Mouse (Mus musculus): ENCODE measurements around the gene Eps8l1. TPM values are rescaled to one million over a fixed set of nuclear protein-coding genes. Genes with fewer than 3 reads are reported as not detected.

Eps8l1 gene
- polyA plus RNA-seq, 1 experiment from 2014 or later = 25.2 TPM

- TF ChIP-seq CTCF (IDR thresholded peaks at IDR 0.05; ENCODE audit: low read depth) = peak; percentile 59
- TF ChIP-seq EP300 (optimal IDR thresholded peaks at IDR 0.05) = no peak
- Histone ChIP-seq H3K4me3 (ENCODE audit: low read depth, low read length) (no peak overlapping the region), H3K36me3 (ENCODE audit: control insufficient read depth, insufficient read depth, low read length) (no peaks in the 10 kb centered on the region), H3K27me3 (ENCODE audit: control insufficient read depth, insufficient read depth, low read length) (no peaks in the 10 kb centered on the region), H3K4me2 (replicated peaks; ENCODE audit: low read depth) (no peak overlapping the region), H3K4me1 (replicated peaks; ENCODE audit: control insufficient read depth, insufficient read depth) (no peaks in the 10 kb centered on the region), H3K27ac (replicated peaks) (no peak overlapping the region), H3K9me3 (ENCODE audit: control insufficient read depth, low read length) (no peaks in the 10 kb centered on the region), H3K9ac (ENCODE audit: low read length) (no peak overlapping the region)
- ATAC-seq (ENCODE audit: low FRiP score, low TSS enrichment) (no peak), DNase-seq (ENCODE audit: low spot score) (no peak)
- WGBS = 77% methylated on average over 17 of the region's 32 CpGs
These were observed 47.7 kb downstream of the Eps8l1 start for GRCm38 (mm10) chr7:4508062-4508738.

- Histone ChIP-seq H3K4me3 (ENCODE audit: low read depth, low read length) (no peak overlapping the region), H3K9me3 (ENCODE audit: control insufficient read depth, low read length) (no peaks in the 10 kb centered on the region), H3K9ac (ENCODE audit: low read length) (no peak overlapping the region), H3K27ac (replicated peaks) (no peak overlapping the region), H3K36me3 (ENCODE audit: control insufficient read depth, insufficient read depth, low read length) (no peaks in the 10 kb centered on the region), H3K4me2 (replicated peaks; ENCODE audit: low read depth) (no peak overlapping the region), H3K27me3 (ENCODE audit: control insufficient read depth, insufficient read depth, low read length) (no peaks in the 10 kb centered on the region), H3K4me1 (replicated peaks; ENCODE audit: control insufficient read depth, insufficient read depth) (no peaks in the 10 kb centered on the region)
- ATAC-seq (ENCODE audit: low FRiP score, low TSS enrichment) (no peak), DNase-seq (ENCODE audit: low spot score) (no peak)
- TF ChIP-seq CTCF (IDR thresholded peaks at IDR 0.05; ENCODE audit: low read depth) = no peak
- no peak for TF ChIP-seq EP300 (optimal IDR thresholded peaks at IDR 0.05)
- 90% methylated on average over 8 of the region's 8 CpGs for WGBS
These were observed 48.3 kb downstream of the Eps8l1 start for GRCm38 (mm10) chr7:4508739-4509116.

GRCm38 (mm10) chr7:4509863-4510608 is 49.6 kb downstream of the Eps8l1 start:
- no peaks in the 10 kb centered on the region for H3K36me3 ChIP-seq (ENCODE audit: control insufficient read depth, insufficient read depth, low read length)
- no peaks in the 10 kb centered on the region for H3K9me3 ChIP-seq (ENCODE audit: control insufficient read depth, low read length)
- no peak for TF ChIP-seq EP300 (optimal IDR thresholded peaks at IDR 0.05)
- TF ChIP-seq CTCF (IDR thresholded peaks at IDR 0.05; ENCODE audit: low read depth) = peak; percentile 89
- ATAC-seq (ENCODE audit: low FRiP score, low TSS enrichment) = peak; percentile 73
- H3K4me1 ChIP-seq (replicated peaks; ENCODE audit: control insufficient read depth, insufficient read depth) = no peaks in the 10 kb centered on the region
- 17% methylated on average over 24 of the region's 24 CpGs for WGBS
- H3K27ac ChIP-seq (replicated peaks) = no peak overlapping the region
- peak; percentile 86 for DNase-seq (ENCODE audit: low spot score)
- no peaks in the 10 kb centered on the region for H3K27me3 ChIP-seq (ENCODE audit: control insufficient read depth, insufficient read depth, low read length)
- 0 out of 2 replicates have a peak overlapping the region, but pooled peaks have one; percentile 17 for H3K4me2 ChIP-seq (replicated peaks; ENCODE audit: low read depth)
- no peak overlapping the region for H3K4me3 ChIP-seq (ENCODE audit: low read depth, low read length)
- no peak overlapping the region for H3K9ac ChIP-seq (ENCODE audit: low read length)

- 61% methylated on average over 8 of the region's 8 CpGs for WGBS
- Histone ChIP-seq H3K9me3 (ENCODE audit: control insufficient read depth, low read length) (no peaks in the 10 kb centered on the region), H3K4me3 (ENCODE audit: low read depth, low read length) (no peak overlapping the region), H3K4me1 (replicated peaks; ENCODE audit: control insufficient read depth, insufficient read depth) (no peaks in the 10 kb centered on the region), H3K9ac (ENCODE audit: low read length) (no peak overlapping the region), H3K27ac (replicated peaks) (no peak overlapping the region), H3K36me3 (ENCODE audit: control insufficient read depth, insufficient read depth, low read length) (no peaks in the 10 kb centered on the region), H3K4me2 (replicated peaks; ENCODE audit: low read depth) (no peak overlapping the region), H3K27me3 (ENCODE audit: control insufficient read depth, insufficient read depth, low read length) (no peaks in the 10 kb centered on the region)
- DNase-seq (ENCODE audit: low spot score) = no peak
- no peak for ATAC-seq (ENCODE audit: low FRiP score, low TSS enrichment)
- TF ChIP-seq EP300 (optimal IDR thresholded peaks at IDR 0.05) (no peak), CTCF (IDR thresholded peaks at IDR 0.05; ENCODE audit: low read depth) (no peak)
These were observed 51.2 kb downstream of the Eps8l1 start for GRCm38 (mm10) chr7:4511489-4512224.

GRCm38 (mm10) chr7:4513236-4513635 is 52.8 kb downstream of the Eps8l1 start:
- H3K9ac ChIP-seq (ENCODE audit: low read length) = no peak overlapping the region
- WGBS = 34% methylated on average over 13 of the region's 13 CpGs
- TF ChIP-seq CTCF (IDR thresholded peaks at IDR 0.05; ENCODE audit: low read depth) = peak; percentile 93
- TF ChIP-seq EP300 (optimal IDR thresholded peaks at IDR 0.05) = no peak
- H3K4me3 ChIP-seq (ENCODE audit: low read depth, low read length) = no peak overlapping the region
- no peaks in the 10 kb centered on the region for H3K27me3 ChIP-seq (ENCODE audit: control insufficient read depth, insufficient read depth, low read length)
- H3K36me3 ChIP-seq (ENCODE audit: control insufficient read depth, insufficient read depth, low read length) = no peaks in the 10 kb centered on the region
- no peak overlapping the region for H3K27ac ChIP-seq (replicated peaks)
- ATAC-seq (ENCODE audit: low FRiP score, low TSS enrichment) (0 out of 2 replicates have a peak, but pooled peaks have one; percentile 1), DNase-seq (ENCODE audit: low spot score) (peak; percentile 70)
- no peaks in the 10 kb centered on the region for H3K4me1 ChIP-seq (replicated peaks; ENCODE audit: control insufficient read depth, insufficient read depth)
- H3K9me3 ChIP-seq (ENCODE audit: control insufficient read depth, low read length) = no peaks in the 10 kb centered on the region
- H3K4me2 ChIP-seq (replicated peaks; ENCODE audit: low read depth) = no peak overlapping the region

All from stomach, postnatal 0 days (tissue).